Mouse (Mus musculus) cerebellum, postnatal 4 days (tissue): Measurements from ENCODE around the gene Gm10392.
"Not testable (repeated sequence)": the region's sequence is repeated elsewhere in the genome, so short reads cannot be mapped to it uniquely, and the experiment has no call there.

Experiments used
- DNase-seq, 2 experiments: peaks; one replicate each; pipeline ENCODE4 v3.0.0; 2022; ENCODE audit warnings: low spot score in 2 of 2, mixed read lengths in 1 of 2

Gene Gm10392

DNA sequence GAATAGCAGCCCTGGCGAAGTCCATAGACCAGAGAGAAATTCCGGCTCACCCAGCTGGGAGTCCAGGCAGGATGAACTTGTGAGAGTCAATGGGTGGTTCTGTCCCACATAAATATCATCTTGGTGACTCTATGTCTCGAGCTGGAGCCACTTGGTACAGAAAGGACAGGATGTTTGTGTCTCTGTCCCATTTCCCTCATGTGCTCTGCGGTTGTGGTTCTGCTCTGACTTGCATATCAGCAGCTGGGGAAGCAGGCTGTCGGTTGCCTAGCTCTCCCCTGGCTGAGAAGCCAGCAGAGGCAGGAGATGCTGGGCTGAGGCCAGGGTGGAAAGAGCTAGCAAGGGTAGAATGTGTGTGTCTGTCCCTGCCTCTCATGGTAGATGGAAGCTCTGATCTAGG is at the start of gene Gm10392:
TSS of gene Gm10392 (minus strand) at position 156 of the 400 bp plus-strand sequence.
- DNase-seq: no peak

DNA sequence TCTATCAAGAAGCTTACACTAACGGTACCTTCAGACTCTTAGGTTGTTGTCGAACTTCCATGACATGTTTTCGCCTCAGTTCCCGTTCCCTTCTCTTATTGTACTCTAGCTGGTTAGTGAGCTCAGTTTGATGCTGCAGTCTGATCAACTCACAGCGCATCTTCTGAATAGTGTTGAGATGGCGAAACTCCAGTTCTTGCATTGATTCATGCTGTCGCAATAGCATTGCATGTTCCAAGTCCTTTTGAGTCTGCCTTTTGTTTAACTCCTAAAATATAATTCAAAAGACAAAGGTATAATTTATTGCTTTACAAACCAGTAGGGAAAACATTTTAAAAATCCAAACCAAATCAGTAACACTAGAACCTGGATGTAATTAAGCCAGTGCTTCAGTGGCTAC is 26.3 kb upstream of the Gm10392 start:
- no peak for DNase-seq

DNA sequence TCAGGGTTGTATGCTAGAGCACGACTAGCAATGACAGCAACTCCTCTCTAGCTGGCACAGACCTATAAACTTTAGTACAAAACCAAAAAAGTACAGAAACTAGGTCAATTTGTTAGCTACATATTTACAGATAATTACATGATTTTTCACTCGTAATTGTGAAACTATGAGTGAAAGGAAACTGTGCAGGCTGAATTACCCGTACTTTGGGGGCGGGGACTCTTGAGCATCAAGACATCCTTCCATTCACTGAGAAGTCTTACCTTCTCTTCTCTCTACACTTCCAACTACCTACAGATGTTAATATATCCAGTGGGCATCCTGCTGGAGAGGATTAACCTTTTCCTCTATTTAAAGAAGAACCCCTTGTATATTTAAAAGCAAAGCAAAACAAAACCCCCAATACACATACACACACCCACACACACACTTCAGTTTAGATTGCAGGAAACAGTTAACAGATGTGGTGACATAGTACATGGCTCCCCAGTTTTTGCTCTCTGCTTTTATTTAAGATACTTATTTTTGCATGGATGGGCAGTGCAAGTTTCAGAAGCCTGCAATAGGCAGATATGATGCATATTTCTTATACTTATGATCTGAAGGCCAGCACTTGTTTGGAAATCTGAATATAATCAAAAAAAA is 13.3 kb upstream of the Gm10392 start:
- DNase-seq: no peak

DNA sequence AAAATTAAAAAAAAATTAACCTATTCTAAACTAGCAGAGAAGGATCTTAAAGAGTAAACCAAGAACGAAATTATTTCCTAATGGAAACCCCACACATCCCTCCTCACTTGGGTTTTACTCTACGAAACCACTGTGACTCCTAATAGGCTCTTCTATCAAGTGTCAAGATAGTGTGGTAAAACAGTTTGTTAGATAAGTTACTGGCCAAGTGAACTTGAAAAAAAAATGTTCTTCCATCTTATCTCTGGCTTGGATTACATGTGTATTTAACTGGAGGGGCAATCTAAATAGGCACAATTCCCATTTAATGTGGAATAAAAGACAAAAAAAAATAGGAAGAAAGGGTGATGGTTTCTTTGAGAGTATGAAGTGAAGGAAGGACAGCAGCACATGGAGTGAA is 11.9 kb upstream of the Gm10392 start:
- DNase-seq: no peak

DNA sequence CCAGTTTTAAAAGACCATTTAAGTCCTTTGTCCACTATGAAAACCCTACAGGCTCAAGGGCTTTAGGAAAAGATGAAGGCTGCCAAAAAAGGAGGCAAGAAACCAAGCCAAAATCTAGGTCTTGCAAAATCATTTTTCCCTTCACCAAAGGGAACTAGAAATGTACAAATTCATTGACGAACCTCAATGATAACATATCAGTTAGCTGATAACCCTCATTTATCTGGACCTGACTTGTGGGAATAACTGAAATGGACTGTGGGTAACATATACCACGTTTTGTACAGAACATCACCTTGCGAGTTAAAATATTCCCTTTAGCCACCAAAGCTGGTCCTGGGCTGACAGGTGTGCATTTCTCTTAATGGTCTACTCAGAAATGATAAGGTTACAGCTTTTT is 10.6 kb upstream of the Gm10392 start:
- no peak for DNase-seq

DNA sequence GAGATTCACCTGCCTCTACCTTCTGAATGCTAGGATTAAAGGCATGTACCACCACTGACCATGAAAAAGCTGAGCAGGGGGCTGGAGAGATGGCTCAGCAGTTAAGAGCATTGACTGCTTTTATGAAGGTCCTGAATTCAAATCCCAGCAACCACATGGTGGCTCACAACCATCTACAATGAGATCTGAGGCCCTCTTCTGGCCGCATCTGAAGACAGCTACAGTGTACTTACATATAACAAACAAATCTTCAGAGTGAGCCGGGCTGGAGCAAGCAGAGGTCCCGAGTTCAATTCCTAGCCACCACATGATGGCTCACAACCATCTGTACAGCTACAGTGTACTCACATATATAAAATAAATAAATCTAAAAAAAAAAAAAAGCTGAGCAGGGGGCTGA is 9.4 kb upstream of the Gm10392 start:
- DNase-seq: not testable (repeated sequence)

DNA sequence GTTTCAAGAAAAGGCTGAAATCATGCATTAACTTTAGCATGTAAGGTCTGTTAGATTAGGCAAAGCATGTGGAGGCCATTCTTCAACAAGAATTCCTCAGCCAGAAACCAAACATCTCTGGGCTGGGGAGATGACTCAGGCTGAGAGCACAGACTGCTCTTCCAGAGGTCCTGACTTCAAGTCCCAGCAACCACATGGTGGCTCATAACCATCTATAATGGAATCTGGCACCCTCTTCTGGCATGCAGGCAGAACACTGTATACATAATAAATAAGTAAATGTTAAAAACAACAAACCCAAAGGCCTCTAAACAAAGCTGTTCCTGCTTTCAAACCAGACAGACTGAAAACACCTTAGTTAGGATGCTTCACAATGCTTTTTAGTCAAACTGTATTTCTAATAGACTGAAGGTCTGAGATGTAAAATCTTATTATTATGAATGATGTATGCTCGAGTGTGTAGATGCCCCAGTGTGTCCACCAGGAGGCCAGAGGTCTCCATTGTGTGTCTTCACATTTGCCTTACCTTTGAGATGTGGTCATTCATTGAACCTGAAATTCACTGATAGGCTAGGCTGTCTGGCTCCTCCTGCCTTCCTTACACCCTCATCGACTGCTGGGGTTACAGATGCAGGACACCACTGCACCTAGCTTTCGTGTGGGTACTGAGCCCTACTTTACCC is 6.9 kb upstream of the Gm10392 start:
- DNase-seq: no peak

DNA sequence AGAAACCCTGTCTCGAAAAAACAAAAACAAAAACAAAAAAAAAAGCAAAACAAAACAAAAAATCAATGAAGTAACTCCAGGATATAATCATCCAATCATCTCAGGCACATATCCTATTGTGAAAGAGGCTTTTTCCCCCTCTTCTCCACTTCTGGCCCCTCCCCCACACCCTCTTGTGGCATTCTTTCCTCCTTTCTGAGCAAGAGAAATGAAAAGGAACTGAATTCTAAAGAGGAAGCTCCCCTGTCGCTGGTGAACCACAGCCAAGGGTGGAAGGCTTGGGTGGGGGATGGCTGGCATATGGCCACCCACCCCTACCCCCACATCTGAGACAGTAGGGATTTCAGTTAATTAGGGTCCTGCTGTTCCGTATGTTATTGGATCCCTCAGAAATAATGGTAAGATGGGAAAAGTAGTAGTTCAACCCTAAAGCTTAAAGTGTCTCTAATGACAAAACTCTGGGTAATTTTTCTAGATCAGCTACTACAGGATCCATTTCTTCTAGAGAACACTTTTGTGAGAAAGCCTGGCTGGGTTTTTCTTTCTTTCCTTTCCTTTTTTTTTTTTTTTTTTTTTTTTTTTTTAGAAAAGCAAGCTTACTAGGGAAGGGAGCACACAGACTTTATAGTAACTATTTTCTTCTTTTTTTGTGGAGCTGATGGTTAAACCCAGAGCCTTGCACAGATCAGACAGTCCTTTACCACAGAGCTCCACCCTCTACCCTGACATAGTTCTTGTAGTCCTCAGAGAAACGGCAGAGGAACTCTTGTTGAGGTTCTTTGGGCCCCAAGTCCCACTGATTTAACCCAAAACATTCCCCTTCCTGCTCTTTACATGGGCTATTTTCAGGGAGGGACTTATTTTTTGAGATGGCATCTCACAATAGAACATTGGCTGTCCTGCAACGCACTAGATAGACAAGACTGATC is 1.9 kb upstream of the Gm10392 start:
- DNase-seq: no peak

DNA sequence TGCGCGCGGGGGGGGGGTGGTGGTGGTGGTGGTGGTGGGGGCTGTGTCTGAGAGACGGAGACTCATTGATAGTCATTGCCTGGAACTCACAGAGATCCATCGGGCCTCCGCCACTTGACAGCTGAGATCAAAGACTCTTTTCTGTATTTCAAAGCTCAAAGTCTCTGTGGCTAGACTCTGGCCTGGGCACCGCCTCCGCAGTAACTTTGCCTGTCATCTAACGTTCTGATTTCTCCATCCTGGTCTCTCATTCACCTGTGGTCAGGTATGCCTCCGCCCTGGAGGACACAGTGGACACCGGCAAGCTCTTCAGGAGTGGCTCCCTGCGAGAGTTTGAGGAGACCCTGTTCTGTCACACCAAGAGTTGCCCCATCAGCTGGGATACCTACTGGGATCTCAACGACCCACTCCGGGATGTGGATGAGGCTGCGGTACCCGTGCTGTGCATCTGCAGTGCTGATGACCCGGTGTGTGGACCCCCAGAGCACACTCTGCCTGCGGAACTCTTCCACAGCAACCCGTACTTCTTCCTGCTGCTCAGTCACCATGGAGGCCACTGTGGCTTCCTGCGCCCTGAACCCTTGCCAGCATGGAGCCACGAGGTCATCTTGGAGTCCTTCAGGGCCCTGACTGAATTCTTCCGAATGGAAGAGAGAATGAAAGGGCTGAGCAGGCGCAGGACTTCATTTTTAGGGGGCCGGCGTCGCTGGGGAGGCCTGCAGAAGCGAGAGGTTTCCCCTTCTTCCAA is 773 bp downstream of the Gm10392 start:
- no peak for DNase-seq

DNA sequence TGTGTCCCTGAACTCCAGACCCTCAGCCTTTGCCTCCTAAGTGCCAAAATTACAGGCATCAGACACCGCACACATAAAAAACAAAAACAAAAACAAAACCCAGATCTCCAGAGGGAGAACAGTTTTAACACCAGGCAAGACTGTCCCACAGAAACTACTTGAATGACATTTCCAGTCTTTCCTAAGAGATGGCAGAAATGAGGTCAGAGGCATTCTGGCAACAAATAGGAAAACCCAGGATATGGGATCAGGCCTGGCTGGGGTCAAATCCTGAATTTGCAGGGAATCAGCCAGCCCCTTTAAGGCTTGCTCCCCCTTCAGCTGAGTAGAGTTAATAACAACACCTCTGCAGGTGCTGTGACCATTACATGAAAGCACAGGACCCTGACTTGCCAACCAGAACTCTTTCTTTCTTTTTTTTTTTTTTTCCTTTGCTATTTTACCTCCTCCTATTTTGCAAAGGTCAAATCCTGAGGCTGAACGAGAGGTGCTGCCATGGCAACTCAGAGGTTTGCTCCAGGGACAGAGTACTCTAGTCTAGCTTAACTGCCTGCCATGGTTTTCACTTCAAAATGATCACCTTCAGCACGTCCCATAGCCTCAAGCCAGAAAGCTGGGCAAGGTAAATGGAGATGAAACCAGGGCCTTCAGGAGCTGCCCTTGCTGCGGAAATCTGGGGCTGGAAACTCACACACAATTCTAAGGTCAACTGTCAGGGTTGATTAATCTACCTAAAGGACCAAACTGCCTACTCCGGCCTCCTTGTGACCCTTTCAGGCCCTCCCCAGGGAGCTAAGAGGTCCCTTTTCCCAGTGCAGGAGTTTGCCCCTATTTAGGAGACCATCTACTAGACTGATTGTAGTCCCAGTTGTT is 2.2 kb downstream of the Gm10392 start:
- DNase-seq: no peak

DNA sequence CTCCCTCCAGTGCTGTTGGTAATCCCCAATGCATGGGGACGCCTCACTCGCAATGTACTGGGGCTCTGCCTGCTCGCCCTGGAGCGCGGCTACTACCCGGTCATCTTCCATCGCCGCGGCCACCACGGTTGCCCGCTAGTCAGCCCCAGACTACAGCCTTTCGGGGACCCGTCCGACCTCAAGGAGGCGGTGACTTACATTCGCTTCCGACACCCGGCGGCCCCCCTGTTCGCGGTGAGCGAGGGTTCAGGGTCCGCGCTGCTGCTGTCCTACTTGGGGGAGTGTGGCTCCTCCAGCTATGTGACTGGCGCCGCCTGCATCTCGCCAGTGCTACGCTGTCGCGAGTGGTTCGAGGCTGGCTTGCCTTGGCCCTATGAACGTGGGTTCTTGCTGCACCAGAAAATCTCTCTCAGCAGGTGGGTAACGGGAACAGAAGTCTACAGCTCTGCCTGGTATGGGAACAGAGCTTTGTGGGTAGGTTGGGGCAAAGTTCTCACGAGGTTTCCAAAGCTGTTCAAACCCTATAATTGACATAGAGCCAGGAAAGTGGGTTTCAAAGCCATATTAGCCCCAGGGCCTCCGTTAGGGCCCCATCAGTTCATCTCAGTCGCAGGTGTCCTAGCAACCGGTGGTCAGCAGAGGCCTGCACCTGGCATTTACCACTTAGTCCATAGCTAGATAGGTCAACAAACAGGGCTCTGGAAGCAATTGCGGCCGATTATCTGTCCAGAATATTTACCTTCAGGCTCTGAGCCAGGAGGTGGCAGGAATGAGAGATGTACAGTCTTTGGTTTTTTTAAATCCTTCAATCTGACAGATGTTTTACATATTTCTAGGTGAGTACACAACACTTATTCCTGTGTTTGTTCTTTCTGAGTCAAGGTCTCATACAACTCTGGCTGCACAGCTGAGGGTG is 3.1 kb downstream of the Gm10392 start, which contains the start of gene Trp53i13:
TSS of gene Trp53i13 (minus strand) at position 344 of the 916 bp plus-strand sequence.
- no peak for DNase-seq

DNA sequence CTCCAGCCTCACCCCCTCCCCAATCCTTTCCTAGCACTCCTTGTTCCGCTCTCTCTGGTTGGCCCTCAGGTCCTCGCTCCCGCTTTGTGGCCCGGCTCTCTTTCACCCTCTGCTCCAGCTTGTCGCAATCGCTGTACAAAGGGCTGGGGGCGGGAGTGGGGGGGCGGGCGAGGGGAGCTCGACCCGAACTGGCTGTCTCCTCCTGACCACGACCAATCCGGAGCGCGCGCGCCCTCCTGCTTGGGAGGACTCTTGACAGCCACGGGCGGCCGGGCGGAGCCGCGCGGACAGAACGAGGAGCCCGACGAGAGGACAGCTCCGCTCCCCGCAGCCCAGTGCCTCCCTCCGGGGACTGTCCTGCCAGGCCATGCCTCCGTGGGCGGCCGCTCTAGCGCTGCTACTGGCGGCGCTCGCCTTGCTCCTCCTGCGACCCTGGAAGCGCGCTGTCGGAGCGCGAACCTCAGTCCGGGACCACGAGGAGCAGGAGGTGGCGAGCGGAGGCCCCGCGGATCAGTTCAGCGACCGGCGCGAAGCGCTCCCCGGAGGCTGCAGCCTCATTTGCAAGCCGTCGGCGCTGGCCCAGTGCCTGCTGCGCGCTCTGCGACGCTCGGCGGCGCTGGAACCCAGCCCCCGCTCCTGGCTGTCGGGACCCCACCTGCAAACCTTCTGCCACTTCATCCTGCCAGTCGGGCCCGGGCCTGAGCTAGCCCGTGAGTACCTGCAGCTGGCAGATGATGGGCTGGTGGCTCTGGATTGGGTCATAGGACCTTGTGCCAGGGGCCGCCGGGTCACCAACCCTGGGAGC is 4.0 kb downstream of the Gm10392 start, which contains the start of gene Abhd15:
TSS of gene Abhd15 (plus strand) at position 290 of the 805 bp plus-strand sequence.
- peak in 1 of 2 experiments; percentile 57 for DNase-seq

DNA sequence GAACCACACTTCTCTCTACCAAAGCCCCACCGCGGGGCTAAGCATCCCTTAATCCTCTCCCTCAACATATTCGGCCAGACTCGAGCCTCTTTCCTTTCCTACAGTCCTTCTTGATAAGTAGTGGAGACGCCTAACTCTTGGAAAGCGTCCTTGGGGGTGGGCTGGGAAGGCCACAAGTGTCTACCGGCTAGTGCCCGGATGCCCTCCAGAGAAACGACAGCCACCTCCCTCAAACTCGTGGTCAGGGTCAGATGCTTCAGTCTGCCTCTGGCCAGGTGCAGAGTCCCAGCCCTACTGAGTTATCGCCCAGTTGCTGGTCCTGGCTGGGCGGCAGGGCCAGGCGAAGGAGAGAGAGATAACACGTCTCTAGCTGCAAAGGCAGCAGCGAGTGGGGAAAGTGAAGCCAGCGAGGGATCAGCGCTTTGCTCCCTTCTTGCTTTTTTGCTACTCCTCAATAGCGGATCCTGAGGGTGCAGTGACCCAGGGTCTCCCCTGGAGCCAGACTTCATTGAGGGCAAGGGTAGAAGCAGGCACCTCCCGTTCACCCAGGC is 4.6 kb downstream of the Gm10392 start:
- no peak for DNase-seq

DNA sequence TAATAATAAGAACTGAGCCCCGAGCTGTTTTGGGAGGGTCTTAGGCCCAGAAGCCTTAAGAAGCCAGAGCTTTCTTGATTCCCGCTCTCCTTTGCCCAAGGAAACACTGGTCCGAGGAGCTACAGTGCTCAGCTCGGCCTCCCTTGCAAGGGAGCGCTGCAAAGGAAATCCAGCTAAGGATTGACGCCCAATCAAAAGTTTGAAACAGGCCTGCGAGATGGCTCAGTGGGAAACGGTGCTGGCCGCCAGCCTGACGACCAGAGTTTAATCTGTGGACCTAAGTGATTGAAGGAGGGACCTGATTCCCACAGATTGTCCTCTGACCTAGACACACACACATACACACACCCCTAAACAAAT is 5.2 kb downstream of the Gm10392 start:
- no peak for DNase-seq

DNA sequence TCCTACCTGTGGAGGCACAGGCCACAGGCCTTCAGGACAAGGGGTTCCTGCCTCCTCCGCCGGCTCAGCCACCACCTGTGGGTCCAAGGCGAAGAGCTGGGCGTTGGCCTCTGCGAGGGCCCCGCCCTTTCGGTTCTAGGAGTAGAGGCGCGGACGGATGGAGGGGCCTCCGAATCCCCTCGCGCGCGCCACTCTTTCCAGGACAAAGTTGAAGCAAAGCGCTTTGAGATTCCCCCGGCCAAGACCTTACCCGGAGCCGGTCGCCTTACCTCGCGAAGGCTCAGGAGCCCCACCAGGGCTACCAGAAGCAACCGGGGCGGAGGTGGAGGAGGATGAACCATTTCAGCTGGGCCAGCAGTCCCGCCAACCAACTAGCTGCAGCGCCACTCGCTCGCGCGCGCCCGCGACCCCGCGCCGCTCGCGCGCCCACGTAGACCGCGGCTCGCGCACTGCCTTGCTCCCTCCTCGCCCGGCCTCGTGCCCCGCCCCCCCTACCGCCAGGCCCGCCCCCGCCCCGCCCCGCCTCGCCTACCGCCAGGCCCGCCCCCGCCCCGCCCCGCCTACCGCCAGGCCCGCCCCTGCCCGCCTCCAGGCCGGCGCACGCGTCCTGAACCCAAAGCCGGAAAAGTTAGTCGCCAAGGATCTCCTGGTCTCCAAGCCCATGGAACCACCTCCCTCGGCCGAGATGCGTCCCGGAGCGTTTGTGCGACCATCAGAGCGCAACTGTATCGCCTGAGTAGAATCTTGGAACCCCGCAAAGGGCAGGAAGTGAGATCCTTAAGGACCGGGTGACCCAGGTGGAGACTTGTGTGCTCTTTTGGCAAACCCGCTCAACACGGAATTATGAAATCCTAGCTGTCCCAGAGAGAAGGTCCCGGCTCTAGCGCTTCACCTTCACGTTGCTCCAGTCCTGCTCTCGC is 5.8 kb downstream of the Gm10392 start:
- DNase-seq: peak in 1 of 2 experiments; percentile 84

DNA sequence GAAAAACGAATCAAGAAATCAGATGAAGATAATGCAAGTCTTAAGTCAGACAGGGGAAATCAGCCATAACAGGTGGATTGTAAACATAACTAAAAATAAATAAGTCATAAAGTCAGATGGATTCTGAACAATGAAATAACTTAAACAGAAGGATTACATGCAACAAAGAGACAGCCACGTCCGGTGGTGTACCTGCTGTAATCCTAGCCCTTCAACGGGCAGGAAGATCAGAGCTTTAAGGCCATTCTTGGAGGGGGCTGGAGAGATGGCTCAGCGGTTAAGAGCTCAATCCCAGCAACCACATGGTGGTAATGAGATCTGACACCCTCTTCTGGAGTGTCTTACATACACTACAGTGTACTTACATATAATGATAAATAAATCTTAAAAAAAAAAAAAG is 7.7 kb downstream of the Gm10392 start:
- DNase-seq: no peak
